Mouse (Mus musculus) right cerebral cortex, postnatal 4 days (tissue): ENCODE measurements around the gene Chrnb1.

ENCODE experiments used
- DNase-seq: peaks from one replicate; pipeline ENCODE4 v3.0.0-alpha.2; 2022

The Chrnb1 gene

GRCm38 (mm10) chr11:69766872-69767624, 28.7 kb downstream of the Chrnb1 start:
- no peak for DNase-seq

GRCm38 (mm10) chr11:69766126-69766609, 29.6 kb downstream of the Chrnb1 start:
- peak; percentile 73 for DNase-seq

- DNase-seq, result peak; percentile 64
Measured at GRCm38 (mm10) chr11:69765221-69766125, 30.3 kb downstream of the Chrnb1 start, which contains the start of gene Zbtb4. TSS of gene Zbtb4 (plus strand) at chr11:69765912.

- DNase-seq, result no peak
Measured at GRCm38 (mm10) chr11:69763551-69763950, 32.2 kb downstream of the Chrnb1 start.

- no peak for DNase-seq
Measured at GRCm38 (mm10) chr11:69761868-69762267, 33.9 kb downstream of the Chrnb1 start, which contains the start of gene Slc35g3. TSS of gene Slc35g3 (minus strand) at chr11:69761968.

- no peak for DNase-seq
Measured at GRCm38 (mm10) chr11:69760901-69761200, 34.9 kb downstream of the Chrnb1 start.

GRCm38 (mm10) chr11:69760160-69760900, 35.4 kb downstream of the Chrnb1 start:
- DNase-seq, result no peak

- DNase-seq, result peak; percentile 88
Measured at GRCm38 (mm10) chr11:69758971-69759721, 36.6 kb downstream of the Chrnb1 start.

GRCm38 (mm10) chr11:69758478-69758970, 37.2 kb downstream of the Chrnb1 start, which contains the start of gene Polr2a:
TSS of gene Polr2a (minus strand) at chr11:69758637.
- peak; percentile 96 for DNase-seq

- peak; percentile 98 for DNase-seq
Measured at GRCm38 (mm10) chr11:69758090-69758456, 37.7 kb downstream of the Chrnb1 start.

GRCm38 (mm10) chr11:69757303-69758089, 38.2 kb downstream of the Chrnb1 start:
- DNase-seq, result no peak

GRCm38 (mm10) chr11:69754701-69755100, 41.0 kb downstream of the Chrnb1 start:
- no peak for DNase-seq

- no peak for DNase-seq
Measured at GRCm38 (mm10) chr11:69754233-69754632, 41.5 kb downstream of the Chrnb1 start.

- no peak for DNase-seq
Measured at GRCm38 (mm10) chr11:69752686-69753085, 43.1 kb downstream of the Chrnb1 start.

GRCm38 (mm10) chr11:69751635-69752034, 44.1 kb downstream of the Chrnb1 start:
- DNase-seq, result no peak
